Mouse (Mus musculus): ENCODE data around the gene Grip1.

DNA sequence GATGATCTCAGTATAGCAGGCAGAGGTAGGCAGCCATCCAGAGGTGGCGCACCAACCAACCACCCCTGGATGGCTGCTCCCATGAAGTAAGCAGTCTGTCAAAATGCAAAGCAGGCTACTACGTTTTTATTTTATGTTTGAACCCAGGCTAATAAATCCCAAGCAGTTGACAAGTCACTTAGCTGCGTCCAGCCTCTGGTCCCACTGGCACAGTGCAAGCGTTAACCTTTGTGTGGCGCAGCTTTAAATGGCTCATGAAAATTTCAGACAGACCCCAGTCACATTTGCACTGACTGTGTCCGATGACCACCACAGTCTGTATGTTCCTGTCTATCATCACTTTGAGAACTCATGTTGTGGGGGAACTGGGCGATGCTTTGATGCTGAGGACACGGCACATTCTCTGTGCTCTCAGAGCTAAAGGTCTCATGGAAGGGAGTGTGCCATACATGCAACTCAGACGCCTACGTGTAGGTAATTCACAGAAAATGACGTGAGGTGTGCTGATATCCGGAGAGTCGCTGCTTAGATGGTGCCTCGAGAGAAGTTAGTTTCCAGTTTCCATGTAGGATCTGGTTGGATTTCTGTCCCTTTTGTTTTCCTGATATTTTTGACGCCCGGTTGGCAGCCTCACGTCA, 29.6 kb downstream of the Grip1 start:
- no peak for TF ChIP-seq CTCF (IDR thresholded peaks at IDR 0.05; ENCODE audit: extremely low read depth, insufficient read length, insufficient replicate concordance, low read depth, low read length)
- no peak for TF ChIP-seq POLR2A (IDR thresholded peaks at IDR 0.05; ENCODE audit: low read depth, low read length)
